Comparison of ENCODE assay signal across 8 mouse cellular contexts in the genomic region with DNA sequence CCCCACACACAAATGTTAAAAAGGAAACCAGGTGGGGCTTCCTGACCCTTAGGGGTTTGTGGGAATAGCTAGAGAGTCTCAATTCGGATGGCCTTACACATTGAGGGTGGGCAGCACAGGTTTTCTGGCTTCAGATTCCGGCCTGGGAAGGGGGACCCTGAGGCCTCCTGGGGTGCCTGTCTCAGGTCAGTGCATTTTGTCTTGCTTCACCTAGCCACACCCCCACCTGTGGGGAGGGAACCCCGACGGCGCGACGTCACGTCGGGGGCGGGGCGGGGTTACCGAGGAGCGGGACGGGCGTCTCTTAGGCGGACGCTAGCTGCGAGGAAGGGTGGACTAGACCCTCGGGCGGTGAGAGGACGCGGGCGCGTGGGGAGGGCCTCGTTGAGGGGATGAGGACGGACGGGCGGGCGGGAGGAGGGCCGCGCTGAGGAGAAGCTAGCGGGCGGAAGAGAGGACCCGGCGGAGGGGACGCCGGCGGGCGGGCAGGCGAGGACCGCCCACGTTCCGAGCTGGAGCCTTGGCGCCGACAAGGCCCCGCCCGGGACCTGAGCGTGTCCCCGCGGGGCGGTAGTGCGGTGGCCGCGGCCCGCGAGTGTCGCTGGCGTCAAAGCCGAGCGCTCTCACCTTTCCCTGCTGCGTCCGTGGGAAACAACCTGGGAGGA. TPM values are rescaled to one million over a fixed set of nuclear protein-coding genes. Genes with fewer than 3 reads are reported as not detected.
DNase-seq lines count a peak whose midpoint lies in the region; ATAC-seq and TF ChIP-seq lines count a peak whose summit lies in the region.

TSS of gene Hmces (plus strand) at position 275 of the 665 bp plus-strand sequence.

- WGBS in heart, embryonic 14.5 days: under 1% methylated on average over 62 of the region's 62 CpGs
- 1% methylated on average over 61 of the region's 62 CpGs for WGBS in liver, embryonic 15.5 days (ENCODE audit: insufficient replicate concordance)
- WGBS in neural tube, embryonic 11.5 days: under 1% methylated on average over 49 of the region's 62 CpGs
- under 1% methylated on average over 56 of the region's 62 CpGs for WGBS in stomach, embryonic 15.5 days

- TF ChIP-seq POLR2A in brain, embryonic 14.5 days (IDR thresholded peaks at IDR 0.05; ENCODE audit: borderline replicate concordance, extremely low read depth, insufficient read depth, insufficient read length, poor library complexity, severe bottlenecking): peak; percentile 41; the same call in 1 of the 2 replicates

- H3K27ac ChIP-seq in heart, embryonic 14.5 days (replicated peaks in 1 of 2; ENCODE audit: control insufficient read depth in 1 of 2, insufficient read depth in 1 of 2, low read depth in 2 of 2, low read length in 2 of 2): peak within 1 kb of the TSS; percentile 85 to 86
- peak within 1 kb of the TSS; percentile 77 for H3K27ac ChIP-seq in liver, embryonic 15.5 days (replicated peaks)
- peak within 1 kb of the TSS; percentile 21; the same call in 1 of the 2 replicates for H3K27ac ChIP-seq in neural tube, embryonic 11.5 days (ENCODE audit: low read depth, low read length)
- peak within 1 kb of the TSS; percentile 89 for H3K27ac ChIP-seq in stomach, embryonic 15.5 days

- peaks cover 80% of the 10 kb centered on the region for H3K36me3 ChIP-seq in erythroblast, embryonic 14.5 days (ENCODE audit: control insufficient read depth)
- H3K36me3 ChIP-seq in heart, embryonic 14.5 days (ENCODE audit: control insufficient read depth, insufficient read depth, low read length): peaks cover 73% of the 10 kb centered on the region
- peaks cover 66% of the 10 kb centered on the region for H3K36me3 ChIP-seq in liver, embryonic 15.5 days (replicated peaks)
- H3K36me3 ChIP-seq in neural tube, embryonic 11.5 days (ENCODE audit: control insufficient read depth, insufficient read depth, low read length): peaks cover 7% of the 10 kb centered on the region; the same call in 1 of the 2 replicates
- H3K36me3 ChIP-seq in stomach, embryonic 15.5 days: peaks cover 41% of the 10 kb centered on the region

- H3K4me3 ChIP-seq in erythroblast, embryonic 14.5 days (replicated peaks): peak within 1 kb of the TSS; percentile 85
- H3K4me3 ChIP-seq in heart, embryonic 14.5 days (ENCODE audit: control insufficient read depth in 1 of 2, insufficient read depth in 1 of 2, low read depth in 1 of 2, low read length in 2 of 2): peak within 1 kb of the TSS; percentile 90 to 95
- peak within 1 kb of the TSS; percentile 86 for H3K4me3 ChIP-seq in liver, embryonic 15.5 days (replicated peaks)
- peak within 1 kb of the TSS; percentile 77 for H3K4me3 ChIP-seq in neural tube, embryonic 11.5 days (ENCODE audit: low read depth, low read length)
- peak within 1 kb of the TSS; percentile 86 for H3K4me3 ChIP-seq in stomach, embryonic 15.5 days (replicated peaks)

- H3K9ac ChIP-seq in heart, embryonic 14.5 days (ENCODE audit: low read length): peak within 1 kb of the TSS; percentile 93
- H3K9ac ChIP-seq in liver, embryonic 15.5 days: peak within 1 kb of the TSS; percentile 87
- peak within 1 kb of the TSS; percentile 82 for H3K9ac ChIP-seq in neural tube, embryonic 11.5 days (ENCODE audit: low read length)
- peak within 1 kb of the TSS; percentile 92 for H3K9ac ChIP-seq in stomach, embryonic 15.5 days

- no peaks in the 10 kb centered on the region for H3K9me3 ChIP-seq in erythroblast, embryonic 14.5 days (ENCODE audit: control insufficient read depth, low read length)
- no peaks in the 10 kb centered on the region for H3K9me3 ChIP-seq in heart, embryonic 14.5 days (ENCODE audit: control insufficient read depth, low read length)
- no peaks in the 10 kb centered on the region for H3K9me3 ChIP-seq in liver, embryonic 15.5 days (replicated peaks)
- no peaks in the 10 kb centered on the region for H3K9me3 ChIP-seq in neural tube, embryonic 11.5 days (ENCODE audit: control insufficient read depth, low read length)
- no peaks in the 10 kb centered on the region for H3K9me3 ChIP-seq in stomach, embryonic 15.5 days

- no peak for TF ChIP-seq CTCF in brain, embryonic 14.5 days (IDR thresholded peaks at IDR 0.05; ENCODE audit: borderline replicate concordance, extremely low read depth, insufficient read depth, insufficient read length)

- H3K4me1 ChIP-seq in erythroblast, embryonic 14.5 days (ENCODE audit: control insufficient read depth): peaks cover 21% of the 10 kb centered on the region
- peaks cover 7 to 18% of the 10 kb centered on the region in 2 experiments for H3K4me1 ChIP-seq in heart, embryonic 14.5 days (ENCODE audit: control insufficient read depth in 2 of 2, insufficient read depth in 2 of 2, low read length in 2 of 2)
- H3K4me1 ChIP-seq in liver, embryonic 15.5 days (replicated peaks): peaks cover 26% of the 10 kb centered on the region
- H3K4me1 ChIP-seq in neural tube, embryonic 11.5 days (ENCODE audit: control insufficient read depth, insufficient read depth, low read length): peaks cover 7% of the 10 kb centered on the region; the same call in 1 of the 2 replicates
- peaks cover 11% of the 10 kb centered on the region; the same call in 1 of the 2 replicates for H3K4me1 ChIP-seq in stomach, embryonic 15.5 days

- peak; percentile 87 for ATAC-seq in heart, embryonic 14.5 days (ENCODE audit: insufficient number of reproducible peaks, insufficient read depth, low FRiP score, low read depth)
- ATAC-seq in liver, embryonic 15.5 days (ENCODE audit: insufficient read depth): peak; percentile 93
- peak; percentile 82 for ATAC-seq in neural tube, embryonic 11.5 days (ENCODE audit: insufficient read depth, low FRiP score, low TSS enrichment)
- peak; percentile 90 for ATAC-seq in stomach, embryonic 15.5 days (ENCODE audit: insufficient read depth, low FRiP score, low read depth)

- peak; percentile 65 to 75 for DNase-seq in CD8-positive naive resting alpha-beta T cell, adult 2 months (ENCODE audit: low read depth in 2 of 2, low spot score in 2 of 2)
- DNase-seq in brain, embryonic 14.5 days (ENCODE audit: low read depth): peak; percentile 84
- DNase-seq in kidney, postnatal 10 days: peak; percentile 86
- DNase-seq in neural tube, embryonic 11.5 days (ENCODE audit: low spot score): peak; percentile 78

- H3K27me3 ChIP-seq in erythroblast, embryonic 14.5 days (ENCODE audit: control insufficient read depth): no peaks in the 10 kb centered on the region
- H3K27me3 ChIP-seq in heart, embryonic 14.5 days (ENCODE audit: control insufficient read depth, insufficient read depth, low read length): no peaks in the 10 kb centered on the region
- H3K27me3 ChIP-seq in liver, embryonic 15.5 days: no peaks in the 10 kb centered on the region
- no peaks in the 10 kb centered on the region for H3K27me3 ChIP-seq in neural tube, embryonic 11.5 days (ENCODE audit: control insufficient read depth, insufficient read depth, low read length)
- H3K27me3 ChIP-seq in stomach, embryonic 15.5 days (replicated peaks): no peaks in the 10 kb centered on the region

- peak within 1 kb of the TSS; percentile 79 for H3K4me2 ChIP-seq in heart, embryonic 14.5 days (ENCODE audit: low read length)
- peak within 1 kb of the TSS; percentile 99 for H3K4me2 ChIP-seq in liver, embryonic 15.5 days
- peak within 1 kb of the TSS; percentile 91 for H3K4me2 ChIP-seq in neural tube, embryonic 11.5 days (ENCODE audit: low read depth)
- peak within 1 kb of the TSS; percentile 81 for H3K4me2 ChIP-seq in stomach, embryonic 15.5 days

RNA-seq across cellular contexts. Expression of gene Hmces, which starts in this region (rescaled TPM):
- 35.5 and 38.2 TPM in 2 replicates for polyA plus RNA-seq in brain, embryonic 14.5 days (2012; rRNA removed)
- 1.1 and 1.4 TPM in 2 replicates for polyA plus RNA-seq in erythroblast, embryonic 14.5 days (2012)
- 23.0 and 24.5 TPM in 2 replicates for polyA plus RNA-seq in heart, embryonic 14.5 days (2014; fragmentation: Nextera tagmentation; extraction: Ambion mirVana)
- 18.9 and 19.2 TPM in 2 replicates for polyA plus RNA-seq in liver, embryonic 15.5 days (2015; fragmentation: Nextera tagmentation; extraction: Ambion mirVana)
- 44.7 and 49.0 TPM in 2 replicates for polyA plus RNA-seq in neural tube, embryonic 11.5 days (2014; fragmentation: Nextera tagmentation; extraction: Ambion mirVana)
- polyA plus RNA-seq in stomach, embryonic 15.5 days (2015; fragmentation: Nextera tagmentation; extraction: Ambion mirVana): 40.6 and 42.8 TPM in 2 replicates

Comparison
In these comparisons a context has a peak if more than half of its experiments do, and no peak if none do; other contexts are left out.
1. Peak in every context shown above with its lines: DNase-seq, ATAC-seq, H3K4me3 ChIP-seq and H3K27ac ChIP-seq.
2. H3K27ac ChIP-seq: peak in every context shown above with its lines; median percentile 89 in stomach, embryonic 15.5 days; 86 in heart, embryonic 14.5 days; 77 in liver, embryonic 15.5 days; 21 in neural tube, embryonic 11.5 days.